Mouse (Mus musculus) liver (tissue): ENCODE data around the gene Eid3.

ENCODE experiments used
- DNase-seq: peaks from one replicate; pipeline ENCODE4 v3.0.0-alpha.2; 2020; ENCODE audit warnings: mixed read lengths

Gene Eid3

DNA sequence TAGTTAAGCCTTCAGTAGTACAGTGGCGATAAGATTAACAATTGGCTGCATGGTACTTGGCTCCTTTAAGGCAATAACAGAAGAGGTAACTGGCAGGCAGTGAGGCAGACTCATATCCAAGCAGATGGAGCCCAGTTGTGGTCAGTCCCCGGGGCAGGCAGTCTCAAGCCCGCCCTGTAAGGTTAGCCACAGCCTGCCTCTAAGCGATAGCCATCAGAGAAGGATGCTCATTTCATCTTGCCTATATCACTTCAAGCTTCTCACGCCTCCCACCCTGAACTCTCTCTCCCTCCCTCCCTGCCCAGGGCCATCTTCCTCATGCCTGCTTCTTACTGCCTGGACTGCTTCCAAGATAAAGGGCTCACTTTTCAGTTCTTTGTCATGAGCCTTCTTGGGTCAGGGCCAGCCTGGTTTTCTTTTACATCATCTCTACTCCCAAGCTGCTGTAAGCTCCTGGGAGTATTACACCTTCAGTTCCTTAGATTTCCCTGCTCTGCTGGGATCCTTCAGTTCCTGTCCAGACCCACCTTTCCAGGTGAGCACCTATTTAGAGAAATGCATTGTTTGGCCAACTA, 3.2 kb upstream of the Eid3 start:
- DNase-seq = no peak

GRCm38 (mm10) chr10:82863827-82864226, 2.6 kb upstream of the Eid3 start:
- peak; percentile 15 for DNase-seq

- DNase-seq = no peak
These were observed 406 bp downstream of the Eid3 start for GRCm38 (mm10) chr10:82866832-82867231.

DNA sequence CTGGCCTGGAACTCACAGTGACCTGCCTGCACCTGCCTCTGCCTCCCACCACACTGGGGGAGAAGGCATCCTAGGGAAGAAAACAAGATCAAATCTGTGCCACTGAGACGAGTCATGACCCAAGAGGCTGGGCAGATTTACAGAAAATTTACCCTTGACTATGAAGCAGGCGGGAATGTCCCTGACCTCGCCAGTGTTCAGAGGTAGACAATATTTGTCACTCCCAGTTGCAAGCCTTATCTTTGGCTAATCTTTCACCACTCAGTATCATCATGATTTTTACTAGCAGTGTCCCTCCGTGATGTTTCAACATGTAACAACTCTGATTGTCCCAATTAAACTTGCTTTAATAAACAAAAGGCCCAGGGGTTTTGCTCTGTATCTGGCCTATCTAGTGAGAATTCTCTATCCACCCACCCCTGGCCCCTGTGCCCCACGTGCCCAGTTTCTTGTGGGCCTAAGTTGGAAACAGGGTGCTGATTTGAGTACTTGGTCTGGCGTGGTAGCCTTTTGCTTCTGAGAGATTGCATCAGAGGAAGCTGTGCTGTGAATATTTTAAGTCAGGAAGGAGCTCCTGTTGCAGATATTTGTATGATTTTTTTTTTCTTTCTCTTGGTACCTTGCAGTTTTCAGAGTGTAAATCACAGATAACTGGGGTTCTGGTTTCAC, 2.1 kb downstream of the Eid3 start:
- DNase-seq = no peak

GRCm38 (mm10) chr10:82875446-82875845, 9.0 kb downstream of the Eid3 start:
- DNase-seq = no peak

DNA sequence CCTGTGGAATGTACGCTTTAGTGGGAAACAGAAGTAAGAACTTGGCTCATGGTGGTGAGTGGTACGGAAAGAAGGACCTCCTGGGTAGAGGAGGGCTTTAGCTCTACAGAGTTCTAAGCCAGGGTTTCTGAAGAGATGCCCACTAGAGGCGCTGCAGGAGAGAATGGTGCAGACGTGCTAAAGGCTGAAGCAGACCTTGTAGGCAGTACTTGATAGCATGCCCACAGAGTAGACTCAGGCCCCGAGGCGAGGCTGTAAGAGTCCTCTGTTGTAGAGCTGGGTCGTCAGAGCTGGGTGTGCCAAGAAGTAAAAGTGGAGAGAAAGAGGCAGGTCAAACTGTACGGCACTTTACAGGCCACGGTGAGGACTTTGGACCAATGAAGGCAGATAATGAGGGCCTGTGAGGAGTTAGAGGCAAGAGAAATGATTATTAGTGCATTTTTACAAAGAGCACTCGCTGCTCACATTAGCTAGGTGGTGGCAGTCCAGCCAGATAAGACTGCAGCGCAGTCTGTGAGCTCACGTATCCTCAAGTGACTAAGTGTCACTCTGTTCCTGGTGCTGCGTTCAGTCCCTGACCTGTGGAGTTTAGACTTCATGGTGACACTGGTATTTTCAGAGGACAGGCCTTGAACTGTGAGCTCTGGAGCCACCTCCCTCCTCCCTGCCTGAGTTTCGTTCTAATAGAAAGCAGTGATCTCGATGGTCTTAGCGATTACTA, 9.8 kb downstream of the Eid3 start:
- DNase-seq = no peak

- DNase-seq = no peak
These were observed 20.9 kb downstream of the Eid3 start for GRCm38 (mm10) chr10:82887354-82887753.

DNA sequence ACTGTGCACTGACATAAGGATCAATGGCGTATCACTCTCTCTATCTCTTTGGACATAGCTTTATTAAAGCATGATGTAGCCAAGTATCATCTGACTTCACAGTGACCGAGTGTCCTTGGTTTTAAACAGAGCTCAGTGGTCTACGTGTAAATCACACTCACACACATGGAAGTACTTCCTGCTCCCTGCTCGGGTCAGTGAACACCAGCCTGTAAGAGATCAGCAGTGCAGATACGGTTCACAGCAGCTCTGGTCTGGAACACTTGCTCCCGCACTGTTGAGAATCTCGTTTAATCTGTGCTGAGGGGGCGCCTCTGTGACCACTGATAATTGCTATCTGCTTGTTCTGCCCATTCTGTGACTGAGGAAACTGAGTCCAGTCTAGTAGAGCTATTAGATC, 22.1 kb downstream of the Eid3 start:
- no peak for DNase-seq

DNA sequence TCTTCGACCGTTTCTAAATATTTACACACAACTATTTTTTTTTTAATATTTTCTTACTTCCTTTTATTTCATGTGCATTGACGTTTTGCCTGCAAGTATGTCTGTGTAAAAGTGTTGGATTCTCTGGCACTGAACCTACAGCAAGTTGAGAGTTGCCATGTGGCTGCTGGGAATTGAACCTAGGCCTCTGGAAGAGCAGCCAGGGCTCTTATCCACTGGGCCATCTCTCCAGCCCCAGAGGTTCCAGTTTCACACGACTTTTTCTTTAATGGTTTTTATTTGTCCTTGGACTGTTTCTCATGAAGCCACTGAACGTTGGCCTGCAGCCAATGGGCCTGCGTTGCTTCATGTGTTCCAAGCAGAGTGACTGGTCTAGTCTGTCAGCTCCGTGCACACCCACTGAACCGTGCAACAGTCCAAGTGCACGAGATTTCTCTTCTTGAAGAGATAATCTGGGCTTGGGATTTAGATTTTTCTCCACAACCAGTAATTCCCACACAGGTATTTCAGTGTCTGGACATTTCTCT, 23.1 kb downstream of the Eid3 start:
- peak; percentile 51 for DNase-seq

DNA sequence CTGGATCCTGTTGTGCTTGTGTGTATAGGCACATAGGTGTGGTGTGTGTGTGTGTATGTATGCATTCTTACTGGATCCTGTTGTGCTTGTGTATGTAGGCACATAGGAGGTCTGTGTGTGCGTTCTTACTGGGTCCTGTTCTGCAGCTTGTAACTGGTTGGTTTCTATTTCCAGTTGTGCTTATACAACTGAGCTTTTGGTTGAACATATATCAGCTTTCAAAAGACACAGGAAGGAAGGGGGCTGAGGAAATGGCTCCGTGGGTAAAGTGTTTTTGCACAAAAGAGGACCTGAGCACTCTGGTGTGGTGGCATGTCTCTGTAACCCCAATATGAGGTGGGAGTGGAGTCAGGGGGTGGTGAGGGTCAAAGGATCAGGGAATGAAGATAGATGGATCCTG, 24.5 kb downstream of the Eid3 start:
- no peak for DNase-seq

DNA sequence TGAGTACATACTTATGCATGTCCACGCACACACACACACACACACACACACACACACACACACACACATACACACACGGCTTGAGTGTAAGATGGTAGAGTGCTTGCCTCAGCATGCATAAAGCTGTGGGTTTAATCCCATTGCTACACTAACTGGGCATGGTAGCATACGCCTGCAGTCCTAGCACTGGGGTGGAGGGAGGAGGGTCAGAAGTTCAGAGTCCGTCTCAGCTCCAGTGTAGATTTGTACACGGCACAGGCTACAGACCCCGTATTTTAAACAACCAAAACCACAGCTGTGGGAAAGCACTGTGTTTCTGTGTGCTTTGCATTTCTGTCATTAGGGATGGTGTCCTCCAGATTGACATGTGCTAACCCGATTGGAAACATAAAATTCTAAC, 25.0 kb downstream of the Eid3 start:
- no peak for DNase-seq

- no peak for DNase-seq
These were observed 26.1 kb downstream of the Eid3 start for GRCm38 (mm10) chr10:82892442-82893055.

DNA sequence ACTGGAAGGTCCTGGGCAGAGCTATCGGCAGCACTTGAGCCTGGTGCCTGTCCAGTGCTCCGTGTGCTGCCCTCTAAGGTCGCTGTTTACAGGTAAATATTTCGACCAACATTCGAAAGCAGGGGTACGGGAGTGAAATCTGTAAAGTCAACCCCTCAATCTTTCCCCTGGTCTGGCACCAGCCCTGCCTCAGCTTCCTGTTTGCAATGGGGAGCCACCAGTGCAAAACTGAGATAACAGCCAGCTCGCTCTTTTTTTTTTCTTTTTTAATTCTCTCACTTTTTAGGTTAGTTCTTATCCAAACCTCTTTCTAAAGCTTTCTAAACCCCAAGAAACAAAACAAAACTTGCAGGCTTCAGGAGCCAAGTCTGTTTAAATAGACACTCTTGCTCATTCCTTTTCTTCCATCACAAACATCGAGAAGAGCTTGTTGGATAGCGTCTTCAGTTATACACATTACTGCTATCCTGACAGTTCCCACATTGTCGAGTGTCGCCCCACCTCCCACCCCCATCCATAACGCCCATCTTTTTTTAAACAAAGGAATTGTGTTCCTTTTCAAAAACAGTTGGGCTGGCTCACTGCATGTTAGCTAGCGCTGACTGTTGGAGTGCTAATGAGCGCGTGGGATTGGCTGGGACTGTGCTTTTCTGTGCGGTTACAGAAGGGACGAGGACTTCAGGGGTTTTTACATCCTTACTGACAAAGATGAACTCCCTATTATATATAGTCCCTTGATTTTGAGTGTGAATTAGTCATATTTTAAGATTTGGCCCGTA, 27.6 kb downstream of the Eid3 start:
- DNase-seq = no peak

DNA sequence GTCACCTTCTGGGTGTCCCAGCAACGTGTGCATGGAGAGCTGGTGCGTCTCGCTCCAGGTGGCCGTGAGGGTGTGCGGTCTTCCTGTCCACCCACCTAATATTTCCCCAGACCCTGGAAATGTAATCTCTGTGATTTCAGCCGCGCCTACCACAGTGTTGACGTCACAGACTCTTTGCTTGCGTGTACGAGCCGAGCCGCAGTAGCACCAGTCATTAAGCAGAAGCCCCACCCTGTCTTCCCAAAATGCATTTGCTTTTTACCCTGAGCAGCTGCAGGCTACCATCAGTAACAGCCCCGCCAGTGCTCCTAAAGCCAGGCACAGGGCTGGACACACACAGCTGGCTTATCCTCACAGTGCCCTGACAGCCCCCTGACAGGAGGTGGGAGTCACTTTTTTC, 31.5 kb downstream of the Eid3 start:
- DNase-seq = no peak

GRCm38 (mm10) chr10:82898893-82899292, 32.5 kb downstream of the Eid3 start:
- DNase-seq = no peak

GRCm38 (mm10) chr10:82899810-82900421, 33.5 kb downstream of the Eid3 start:
- peak; percentile 71 for DNase-seq

DNA sequence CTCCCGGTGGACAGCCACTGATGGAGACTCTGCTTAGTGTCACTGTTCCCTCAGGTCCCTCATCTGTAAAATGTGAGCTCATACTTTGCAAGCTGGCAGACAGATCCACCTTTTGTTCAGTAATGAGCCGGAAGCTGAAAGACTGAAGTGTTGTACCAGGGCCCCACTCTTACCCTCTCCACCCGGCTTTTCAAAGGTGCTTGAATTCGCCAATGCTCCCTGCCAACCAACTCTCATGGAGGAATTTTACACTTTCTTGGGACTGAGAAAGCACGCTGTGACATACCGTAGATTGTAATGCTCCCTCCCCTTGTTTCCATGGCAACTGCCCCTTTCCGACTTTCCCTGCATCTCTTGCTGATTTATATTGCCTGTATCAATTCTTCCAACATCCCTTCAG, 34.1 kb downstream of the Eid3 start:
- DNase-seq = no peak

GRCm38 (mm10) chr10:82901436-82901835, 35.0 kb downstream of the Eid3 start:
- peak; percentile 85 for DNase-seq

DNA sequence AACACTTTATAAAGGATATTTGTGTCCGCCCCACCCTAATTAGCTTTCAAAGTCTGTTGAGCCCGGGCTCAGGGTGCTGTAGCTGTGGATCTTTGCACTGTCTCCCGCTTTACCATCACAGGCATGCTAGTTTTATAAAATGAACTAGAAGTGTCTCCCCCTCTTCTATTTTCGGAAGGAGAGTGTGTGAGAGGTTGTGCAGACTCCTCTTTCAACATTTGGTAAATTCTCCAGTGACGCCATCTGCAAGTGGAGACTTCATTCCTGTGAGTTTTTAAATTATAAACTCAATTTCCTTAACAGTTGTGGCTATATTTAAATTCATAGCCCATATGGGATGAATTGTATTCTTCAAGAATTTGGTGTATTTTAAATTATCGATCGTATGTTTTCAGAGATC, 42.1 kb downstream of the Eid3 start:
- no peak for DNase-seq

DNA sequence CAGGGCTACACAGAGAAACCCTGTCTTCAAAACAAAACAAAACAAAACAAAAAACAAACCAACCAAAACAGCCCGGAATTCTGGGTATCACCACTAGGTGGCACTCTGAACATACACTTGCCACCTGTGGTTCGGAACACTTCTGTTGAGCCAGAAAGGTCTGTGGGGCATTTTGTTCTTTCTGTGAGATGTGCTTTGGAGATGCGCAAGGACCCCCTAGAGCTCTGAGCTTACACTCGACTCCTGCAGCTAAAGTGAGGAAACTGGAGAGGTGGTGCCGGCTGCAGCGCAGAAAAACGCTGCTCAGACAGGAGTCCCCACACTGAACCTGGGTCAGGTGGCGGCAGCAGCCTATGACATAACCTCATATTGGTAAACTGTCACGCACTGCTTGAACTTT, 43.0 kb downstream of the Eid3 start:
- DNase-seq = peak; percentile 61

DNA sequence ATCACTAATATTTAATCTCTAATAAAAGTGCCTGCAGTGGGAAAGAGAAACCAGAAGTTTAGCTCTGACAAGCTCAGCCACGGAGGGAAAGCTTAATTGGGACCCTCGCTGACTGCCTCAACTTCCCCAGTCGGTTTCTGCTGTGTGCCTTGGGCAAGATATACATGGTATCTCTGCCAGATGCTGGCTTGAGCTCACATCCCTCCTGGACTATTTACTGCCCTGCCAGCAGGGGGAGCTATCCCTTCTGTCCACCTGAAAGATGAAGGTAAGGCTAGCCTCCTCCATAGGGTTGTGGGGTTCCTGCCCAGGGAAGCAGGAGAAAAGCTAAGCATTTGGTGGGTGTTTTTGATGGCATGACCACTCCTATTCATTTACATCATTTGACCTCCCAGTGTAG, 43.8 kb downstream of the Eid3 start:
- peak; percentile 48 for DNase-seq

GRCm38 (mm10) chr10:82913238-82913637, 46.8 kb downstream of the Eid3 start:
- DNase-seq = peak; percentile 34
